Mouse (Mus musculus) hindbrain, embryonic 13.5 days (tissue): ENCODE measurements around the gene Zrsr1. TPM values are rescaled to one million over a fixed set of nuclear protein-coding genes. Genes with fewer than 3 reads are reported as not detected.

Experiments
- ATAC-seq: fragments of 200-750 bp; cut with Nextera tagmentation; 2 replicates; pipeline ENCODE4 v1.8.0; 2017; ENCODE audit warnings: moderate TSS enrichment; ENCODE audit not compliant: low FRiP score
- H3K27ac ChIP-seq: fragments of 300-500 bp; sonication (generic); 2 replicates; pipeline ENCODE4 v1.5.1; 2015; ENCODE audit warnings: inconsistent platforms, mild to moderate bottlenecking, moderate library complexity
- H3K27me3 ChIP-seq: fragments of 300-500 bp; sonication (generic); 2 replicates; pipeline ENCODE4 v1.6.1; 2015; ENCODE audit warnings: mild to moderate bottlenecking, inconsistent platforms
- H3K36me3 ChIP-seq: fragments of 300-500 bp; sonication (generic); 2 replicates; pipeline ENCODE4 v1.6.1; 2015; ENCODE audit warnings: mild to moderate bottlenecking, inconsistent platforms
- H3K4me1 ChIP-seq: fragments of 300-500 bp; sonication (generic); replicated peaks from 2 replicates; pipeline ENCODE4 v1.6.1; 2015; ENCODE audit warnings: inconsistent platforms
- H3K4me2 ChIP-seq: fragments of 300-500 bp; sonication (generic); 2 replicates; pipeline ENCODE4 v1.6.1; 2015; ENCODE audit warnings: inconsistent platforms, mild to moderate bottlenecking, moderate library complexity
- H3K4me3 ChIP-seq: fragments of 300-500 bp; sonication (generic); 2 replicates; pipeline ENCODE4 v1.5.1; 2015; ENCODE audit warnings: mild to moderate bottlenecking, inconsistent platforms
- H3K9ac ChIP-seq: fragments of 300-500 bp; sonication (generic); 2 replicates; pipeline ENCODE4 v1.6.1; 2015; ENCODE audit warnings: mild to moderate bottlenecking, inconsistent platforms
- H3K9me3 ChIP-seq: fragments of 300-500 bp; sonication (generic); 2 replicates; pipeline ENCODE4 v1.6.1; 2016; ENCODE audit warnings: inconsistent platforms
- WGBS: fragments of 180-500 bp; shearing (Covaris S2); methylation state at CpG from one replicate; pipeline ENCODE4 v1.1.7; 2015; 5-methylcytosine and 5-hydroxymethylcytosine counted together
- polyA plus RNA-seq: library from polyadenylated mRNA; unstranded; fragments of >200 nt; fragmentation: Nextera tagmentation; extraction: Ambion mirVana; gene quantifications from 2 replicates; pipeline ENCODE4 v1.2.1, GENCODE M21; 2015

Zrsr1 gene
- polyA plus RNA-seq, 1 experiment from 2014 or later: 6.6 TPM

DNA sequence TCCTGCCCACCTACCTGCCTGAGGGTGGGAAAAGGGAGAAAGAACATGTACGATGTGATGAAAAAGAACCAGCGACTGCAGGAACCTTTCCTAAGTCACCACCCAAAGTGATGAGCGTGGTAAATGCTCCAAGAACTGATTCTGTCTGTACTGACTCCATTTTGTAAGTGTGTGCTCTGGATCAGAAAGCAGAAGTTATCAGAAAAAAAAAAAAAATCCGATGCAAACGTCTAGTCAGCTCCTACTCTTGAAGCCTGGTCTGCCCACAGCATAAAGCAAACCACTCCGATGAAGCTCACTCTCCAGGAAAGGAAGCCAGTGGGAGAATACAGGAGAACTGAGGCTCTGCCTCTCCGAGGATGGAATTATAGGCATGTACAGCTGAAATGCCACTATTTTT lies 19.1 kb upstream of the Zrsr1 start:
- no peak for ATAC-seq
- 88% methylated on average over 7 of the region's 7 CpGs for WGBS
- Histone ChIP-seq H3K4me1 (no peaks in the 10 kb centered on the region), H3K36me3 (no peaks in the 10 kb centered on the region; the same call in none of the 2 replicates), H3K27ac (no peak overlapping the region), H3K9ac (no peak overlapping the region), H3K4me3 (no peak overlapping the region), H3K4me2 (no peak overlapping the region), H3K27me3 (no peaks in the 10 kb centered on the region), H3K9me3 (no peaks in the 10 kb centered on the region)

DNA sequence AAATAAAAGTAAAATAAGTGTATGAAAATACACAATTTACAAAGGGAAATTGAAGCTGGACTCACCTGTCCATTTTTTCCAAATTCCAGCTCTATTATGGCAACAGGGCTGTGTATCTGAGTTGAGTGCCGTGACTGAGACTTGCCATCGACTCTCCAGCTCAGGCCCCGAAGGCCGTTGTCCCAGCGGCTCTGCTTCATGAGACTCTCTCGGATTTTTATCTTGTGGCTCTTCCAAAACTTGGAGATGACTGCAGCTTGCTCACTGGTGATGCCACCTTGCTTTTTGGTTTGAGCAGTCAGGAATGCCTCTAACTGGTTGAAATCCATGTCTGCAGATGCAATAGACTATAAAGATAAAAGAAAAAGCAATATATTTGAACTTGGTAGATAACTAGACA lies 15.5 kb upstream of the Zrsr1 start:
- WGBS: 96% methylated on average over 6 of the region's 6 CpGs
- Histone ChIP-seq H3K27ac (no peak overlapping the region), H3K9me3 (no peaks in the 10 kb centered on the region), H3K4me2 (no peak overlapping the region), H3K4me3 (no peak overlapping the region), H3K4me1 (no peaks in the 10 kb centered on the region), H3K9ac (no peak overlapping the region), H3K27me3 (no peaks in the 10 kb centered on the region), H3K36me3 (no peaks in the 10 kb centered on the region; the same call in none of the 2 replicates)
- no peak for ATAC-seq

GRCm38 (mm10) chr11:22956830-22957229 lies 15.0 kb upstream of the Zrsr1 start:
- H3K4me2 ChIP-seq: no peak overlapping the region
- H3K4me1 ChIP-seq: no peaks in the 10 kb centered on the region
- no peak for ATAC-seq
- no peak overlapping the region for H3K4me3 ChIP-seq
- no peaks in the 10 kb centered on the region; the same call in none of the 2 replicates for H3K36me3 ChIP-seq
- H3K27ac ChIP-seq: no peak overlapping the region
- no peaks in the 10 kb centered on the region for H3K9me3 ChIP-seq
- H3K9ac ChIP-seq: no peak overlapping the region
- WGBS: 72% methylated on average over 4 of the region's 4 CpGs
- H3K27me3 ChIP-seq: no peaks in the 10 kb centered on the region

- no peak overlapping the region for H3K9ac ChIP-seq
- H3K27ac ChIP-seq: no peak overlapping the region
- H3K4me1 ChIP-seq: no peaks in the 10 kb centered on the region
- no peak overlapping the region for H3K4me2 ChIP-seq
- no peaks in the 10 kb centered on the region for H3K27me3 ChIP-seq
- no peak for ATAC-seq
- no peaks in the 10 kb centered on the region; the same call in none of the 2 replicates for H3K36me3 ChIP-seq
- H3K9me3 ChIP-seq: no peaks in the 10 kb centered on the region
- 91% methylated on average over 4 of the region's 4 CpGs for WGBS
- no peak overlapping the region for H3K4me3 ChIP-seq
Measured at GRCm38 (mm10) chr11:22957791-22958374, 13.9 kb upstream of the Zrsr1 start.

GRCm38 (mm10) chr11:22962101-22962500 lies 9.7 kb upstream of the Zrsr1 start:
- H3K4me2 ChIP-seq: no peak overlapping the region
- H3K9ac ChIP-seq: no peak overlapping the region
- peaks cover 8% of the 10 kb centered on the region for H3K9me3 ChIP-seq
- 94% methylated on average over 1 of the region's 1 CpGs for WGBS
- no peaks in the 10 kb centered on the region for H3K27me3 ChIP-seq
- no peaks in the 10 kb centered on the region for H3K4me1 ChIP-seq
- H3K27ac ChIP-seq: no peak overlapping the region
- peaks cover 5% of the 10 kb centered on the region; the same call in 1 of the 2 replicates for H3K36me3 ChIP-seq
- no peak overlapping the region for H3K4me3 ChIP-seq
- no peak for ATAC-seq

GRCm38 (mm10) chr11:22964401-22964800 lies 7.4 kb upstream of the Zrsr1 start:
- H3K9me3 ChIP-seq: peaks cover 15% of the 10 kb centered on the region
- peaks cover 10% of the 10 kb centered on the region; the same call in 1 of the 2 replicates for H3K36me3 ChIP-seq
- H3K9ac ChIP-seq: no peak overlapping the region
- no peak overlapping the region for H3K27ac ChIP-seq
- H3K4me3 ChIP-seq: no peak overlapping the region
- H3K4me1 ChIP-seq: no peaks in the 10 kb centered on the region
- no peak for ATAC-seq
- WGBS: 79% methylated on average over 4 of the region's 4 CpGs
- H3K4me2 ChIP-seq: no peak overlapping the region
- no peaks in the 10 kb centered on the region for H3K27me3 ChIP-seq

- 84% methylated on average over 4 of the region's 4 CpGs for WGBS
- no peak overlapping the region for H3K4me2 ChIP-seq
- peaks cover 14% of the 10 kb centered on the region; the same call in 1 of the 2 replicates for H3K36me3 ChIP-seq
- no peak overlapping the region for H3K27ac ChIP-seq
- H3K9ac ChIP-seq: no peak overlapping the region
- ATAC-seq: no peak
- no peaks in the 10 kb centered on the region for H3K27me3 ChIP-seq
- H3K4me3 ChIP-seq: no peak overlapping the region
- no peaks in the 10 kb centered on the region for H3K4me1 ChIP-seq
- peaks cover 15% of the 10 kb centered on the region for H3K9me3 ChIP-seq
Measured at GRCm38 (mm10) chr11:22965503-22965902, 6.3 kb upstream of the Zrsr1 start.

- Histone ChIP-seq H3K4me3 (no peak overlapping the region), H3K9me3 (peaks cover 33% of the 10 kb centered on the region), H3K27me3 (no peaks in the 10 kb centered on the region), H3K4me1 (peaks cover 8% of the 10 kb centered on the region), H3K9ac (no peak overlapping the region), H3K4me2 (no peak overlapping the region), H3K27ac (no peak overlapping the region), H3K36me3 (peaks cover 32% of the 10 kb centered on the region)
- no peak for ATAC-seq
- WGBS: 72% methylated on average over 6 of the region's 6 CpGs
Measured at GRCm38 (mm10) chr11:22969486-22969885, 2.3 kb upstream of the Zrsr1 start.

- no peak for ATAC-seq
- 100% methylated on average over 1 of the region's 1 CpGs for WGBS
- Histone ChIP-seq H3K9me3 (peaks cover 33% of the 10 kb centered on the region), H3K27me3 (no peaks in the 10 kb centered on the region), H3K4me2 (no peak overlapping the region), H3K27ac (no peak overlapping the region), H3K36me3 (peaks cover 32% of the 10 kb centered on the region), H3K9ac (no peak overlapping the region), H3K4me1 (peaks cover 14% of the 10 kb centered on the region), H3K4me3 (no peak overlapping the region)
Measured at GRCm38 (mm10) chr11:22970546-22970945, 1.3 kb upstream of the Zrsr1 start.

- Histone ChIP-seq H3K27me3 (no peaks in the 10 kb centered on the region), H3K27ac (peak overlapping the region; percentile 81), H3K4me1 (peaks cover 36% of the 10 kb centered on the region), H3K9ac (peak overlapping the region; percentile 72), H3K4me3 (peak overlapping the region; percentile 50), H3K4me2 (peak overlapping the region; percentile 70), H3K9me3 (peaks cover 18% of the 10 kb centered on the region), H3K36me3 (peaks cover 32% of the 10 kb centered on the region)
- peak; percentile 67 for ATAC-seq
- WGBS: 48% methylated on average over 45 of the region's 46 CpGs
Measured at GRCm38 (mm10) chr11:22972746-22973526, 1.1 kb downstream of the Zrsr1 start.

DNA sequence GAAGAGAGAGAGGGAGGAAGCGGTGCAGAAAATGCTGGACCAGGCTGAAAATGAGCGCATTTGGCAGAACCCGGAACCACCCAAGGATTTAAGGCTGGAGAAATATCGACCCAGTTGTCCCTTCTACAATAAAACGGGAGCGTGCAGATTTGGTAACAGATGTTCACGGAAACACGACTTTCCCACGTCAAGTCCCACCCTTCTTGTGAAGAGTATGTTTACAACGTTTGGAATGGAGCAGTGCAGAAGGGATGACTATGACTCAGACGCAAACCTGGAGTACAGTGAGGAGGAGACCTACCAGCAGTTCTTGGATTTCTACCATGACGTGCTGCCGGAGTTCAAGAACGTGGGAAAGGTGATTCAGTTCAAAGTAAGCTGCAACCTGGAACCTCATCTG lies 1.8 kb downstream of the Zrsr1 start:
- 50% methylated on average over 14 of the region's 14 CpGs for whole genome bisulfite sequencing
- H3K36me3 ChIP-seq: peaks cover 37% of the 10 kb centered on the region
- H3K9me3 ChIP-seq: peaks cover 18% of the 10 kb centered on the region
- H3K4me1 ChIP-seq: peaks cover 41% of the 10 kb centered on the region
- peak overlapping the region; percentile 80 for H3K27ac ChIP-seq
- peak overlapping the region; percentile 50 for H3K4me3 ChIP-seq
- peak overlapping the region; percentile 72 for H3K9ac ChIP-seq
- no peak for ATAC-seq
- H3K4me2 ChIP-seq: peak overlapping the region; percentile 70
- H3K27me3 ChIP-seq: no peaks in the 10 kb centered on the region

- H3K9me3 ChIP-seq: peaks cover 4% of the 10 kb centered on the region; the same call in 1 of the 2 replicates
- 96% methylated on average over 3 of the region's 3 CpGs for WGBS
- no peaks in the 10 kb centered on the region for H3K27me3 ChIP-seq
- no peak for ATAC-seq
- H3K27ac ChIP-seq: no peak overlapping the region
- peaks cover 67% of the 10 kb centered on the region for H3K4me1 ChIP-seq
- no peak overlapping the region for H3K4me2 ChIP-seq
- H3K4me3 ChIP-seq: no peak overlapping the region
- H3K36me3 ChIP-seq: peaks cover 27% of the 10 kb centered on the region
- H3K9ac ChIP-seq: no peak overlapping the region
Measured at GRCm38 (mm10) chr11:22978215-22978614, 6.4 kb downstream of the Zrsr1 start.
